Mouse (Mus musculus): ENCODE data around the gene Olfr152. TPM values are rescaled to one million over a fixed set of nuclear protein-coding genes. Genes with fewer than 3 reads are reported as not detected.

Gene Olfr152
- polyA plus RNA-seq (2012; rRNA removed) = not detected in 2 replicates
- polyA plus RNA-seq (2014; fragmentation: Nextera tagmentation; extraction: Ambion mirVana) = not detected in 2 replicates

DNA sequence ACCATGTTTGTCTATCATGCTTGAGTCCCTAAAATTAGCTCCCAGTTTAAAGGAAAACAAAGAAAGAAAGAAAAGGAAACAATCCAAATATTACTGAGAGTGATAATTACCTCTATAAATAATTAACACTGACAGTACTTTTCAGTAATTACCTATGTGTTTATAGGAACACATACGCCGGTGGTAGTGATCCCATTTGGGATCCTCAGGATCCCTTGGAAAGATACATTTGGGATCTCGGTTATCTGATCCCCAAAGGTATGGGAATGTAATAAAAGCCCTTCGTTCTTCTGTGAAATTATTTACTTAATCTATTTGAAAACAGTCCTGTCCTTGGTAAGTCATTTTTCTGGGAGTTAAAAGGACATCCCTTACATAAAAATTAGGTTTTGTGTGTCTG lies at the start of gene Olfr152:
Gene Olfr152 (plus strand): TSS at position 301 of the 400 bp plus-strand sequence.
- Histone ChIP-seq H3K27ac (no peak within 1 kb of the TSS), H3K27me3 (ENCODE audit: control insufficient read depth, insufficient read depth, low read length) (no peaks in the 10 kb centered on the region), H3K4me3 (ENCODE audit: insufficient read depth in 1 of 2, low read depth in 2 of 2, low read length in 2 of 2) (no peak within 1 kb of the TSS), H3K4me1 (replicated peaks; ENCODE audit: control insufficient read depth in 2 of 2, insufficient read depth in 2 of 2, low read length in 1 of 2) (no peaks in the 10 kb centered on the region), H3K9ac (replicated peaks) (no peak within 1 kb of the TSS), H3K36me3 (replicated peaks; ENCODE audit: control insufficient read depth, insufficient read depth, low read depth) (no peaks in the 10 kb centered on the region), H3K9me3 (ENCODE audit: control insufficient read depth, low read length) (no peaks in the 10 kb centered on the region), H3K4me2 (ENCODE audit: low read depth) (no peak within 1 kb of the TSS)
- TF ChIP-seq EP300 (IDR thresholded peaks at IDR 0.05; ENCODE audit: low read depth) = no peak
- no peak for TF ChIP-seq CTCF (IDR thresholded peaks at IDR 0.05; ENCODE audit: low read depth)
- WGBS (ENCODE audit: insufficient replicate concordance) = 62% methylated on average over 4 of the region's 4 CpGs
- DNase-seq (ENCODE audit: low read depth in 3 of 3, low spot score in 3 of 3) = no peak
- ATAC-seq (ENCODE audit: insufficient read depth) = no peak

DNA sequence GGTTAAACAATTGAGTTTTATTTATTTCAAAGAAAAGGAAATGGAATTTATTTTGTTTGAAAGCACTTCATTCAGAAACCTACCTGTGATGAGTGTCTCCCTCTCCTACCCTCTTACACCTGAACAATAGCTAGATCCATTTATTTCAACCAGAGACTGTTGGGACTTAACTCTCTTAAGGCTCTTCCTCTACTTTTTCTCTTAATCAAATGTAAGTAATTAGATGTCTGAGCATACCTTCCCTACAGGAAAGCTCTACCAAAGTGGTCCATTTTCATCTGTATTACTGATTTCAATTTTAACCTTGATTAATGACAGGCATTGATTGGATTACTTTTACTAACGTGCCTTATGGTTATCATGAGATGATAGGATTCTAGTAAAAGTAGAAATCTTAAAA lies 39.4 kb upstream of the Olfr152 start, which contains the start of gene Olfr1138:
Gene Olfr1138 (minus strand): TSS at position 101 of the 400 bp plus-strand sequence.
- H3K27me3 ChIP-seq (ENCODE audit: control insufficient read depth, insufficient read depth, low read length) = no peaks in the 10 kb centered on the region
- H3K4me2 ChIP-seq (ENCODE audit: low read depth) = no peak within 1 kb of the TSS
- H3K4me1 ChIP-seq (replicated peaks; ENCODE audit: control insufficient read depth in 2 of 2, insufficient read depth in 2 of 2, low read length in 1 of 2) = no peaks in the 10 kb centered on the region
- no peak within 1 kb of the TSS for H3K4me3 ChIP-seq (ENCODE audit: insufficient read depth in 1 of 2, low read depth in 2 of 2, low read length in 2 of 2)
- no peaks in the 10 kb centered on the region for H3K36me3 ChIP-seq (replicated peaks; ENCODE audit: control insufficient read depth, insufficient read depth, low read depth)
- WGBS (ENCODE audit: insufficient replicate concordance) = 46% methylated on average over 1 of the region's 1 CpGs
- TF ChIP-seq EP300 (IDR thresholded peaks at IDR 0.05; ENCODE audit: low read depth) (no peak), CTCF (IDR thresholded peaks at IDR 0.05; ENCODE audit: low read depth) (no peak)
- H3K27ac ChIP-seq = no peak within 1 kb of the TSS
- no peaks in the 10 kb centered on the region for H3K9me3 ChIP-seq (ENCODE audit: control insufficient read depth, low read length)
- ATAC-seq (ENCODE audit: insufficient read depth) (no peak), DNase-seq (ENCODE audit: low read depth in 3 of 3, low spot score in 3 of 3) (no peak)
- no peak within 1 kb of the TSS for H3K9ac ChIP-seq (replicated peaks)

GRCm38 (mm10) chr2:87743452-87743851 lies 35.8 kb upstream of the Olfr152 start, which contains the start of gene Olfr1140:
Gene Olfr1140, plus strand, starts transcription at chr2:87743752.
- Histone ChIP-seq H3K4me2 (ENCODE audit: low read depth) (no peak within 1 kb of the TSS), H3K9ac (replicated peaks) (no peak within 1 kb of the TSS), H3K36me3 (replicated peaks; ENCODE audit: control insufficient read depth, insufficient read depth, low read depth) (no peaks in the 10 kb centered on the region), H3K4me1 (replicated peaks; ENCODE audit: control insufficient read depth in 2 of 2, insufficient read depth in 2 of 2, low read length in 1 of 2) (no peaks in the 10 kb centered on the region), H3K4me3 (ENCODE audit: insufficient read depth in 1 of 2, low read depth in 2 of 2, low read length in 2 of 2) (no peak within 1 kb of the TSS), H3K27ac (no peak within 1 kb of the TSS), H3K9me3 (ENCODE audit: control insufficient read depth, low read length) (no peaks in the 10 kb centered on the region), H3K27me3 (ENCODE audit: control insufficient read depth, insufficient read depth, low read length) (no peaks in the 10 kb centered on the region)
- DNase-seq (ENCODE audit: low read depth in 3 of 3, low spot score in 3 of 3) = no peak
- 55% methylated on average over 3 of the region's 3 CpGs for WGBS (ENCODE audit: insufficient replicate concordance)
- ATAC-seq (ENCODE audit: insufficient read depth) = no peak
- TF ChIP-seq CTCF (IDR thresholded peaks at IDR 0.05; ENCODE audit: low read depth) = no peak
- TF ChIP-seq EP300 (IDR thresholded peaks at IDR 0.05; ENCODE audit: low read depth) = no peak

DNA sequence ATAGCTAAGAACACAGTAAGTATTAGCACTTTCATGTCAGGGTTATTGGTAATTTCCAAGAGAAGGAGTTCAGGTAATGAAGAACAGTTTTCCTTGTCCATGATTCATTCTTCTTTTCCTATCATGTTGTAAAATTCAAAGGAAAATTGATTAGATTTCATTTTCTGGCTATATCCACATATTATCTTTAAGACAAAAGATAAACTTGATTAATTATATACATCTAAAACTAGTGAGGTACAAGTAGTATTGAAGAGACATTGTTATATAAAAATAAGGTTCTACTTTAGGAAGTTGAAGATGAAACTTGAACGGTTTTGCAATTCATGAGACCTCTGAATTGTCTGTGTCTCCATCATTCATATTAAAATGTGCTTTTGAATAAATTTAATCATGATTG lies 25.4 kb upstream of the Olfr152 start, which contains the start of gene Olfr1141:
Gene Olfr1141 (minus strand): TSS at position 101 of the 400 bp plus-strand sequence.
- no peak within 1 kb of the TSS for H3K9ac ChIP-seq (replicated peaks)
- DNase-seq (ENCODE audit: low read depth in 3 of 3, low spot score in 3 of 3) = no peak

DNA sequence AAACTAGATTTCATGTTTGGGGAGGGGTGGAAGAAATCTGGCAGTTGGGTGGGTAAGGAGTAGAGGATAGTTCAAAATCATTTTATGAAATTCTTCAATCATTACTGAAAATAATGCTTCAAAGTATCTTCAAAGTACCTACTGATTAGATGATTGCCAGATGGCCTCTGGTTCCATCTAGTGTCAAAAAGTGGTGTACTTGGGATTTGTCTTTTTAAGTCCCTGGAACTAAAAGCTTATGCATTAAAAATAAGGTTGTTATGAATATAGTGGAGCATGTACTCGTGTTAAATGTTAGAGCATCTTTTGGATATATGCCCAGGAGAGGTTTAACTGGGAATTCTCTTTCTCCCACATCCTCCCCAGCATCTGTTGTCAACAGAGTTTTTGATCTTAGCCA lies 3.1 kb upstream of the Olfr152 start:
- no peak overlapping the region for H3K4me2 ChIP-seq (ENCODE audit: low read depth)
- H3K9ac ChIP-seq (replicated peaks) = no peak overlapping the region
- no peak overlapping the region for H3K27ac ChIP-seq
- ATAC-seq (ENCODE audit: insufficient read depth) (no peak), DNase-seq (ENCODE audit: low read depth in 3 of 3, low spot score in 3 of 3) (no peak)
- H3K9me3 ChIP-seq (ENCODE audit: control insufficient read depth, low read length) = no peaks in the 10 kb centered on the region
- no peaks in the 10 kb centered on the region for H3K36me3 ChIP-seq (replicated peaks; ENCODE audit: control insufficient read depth, insufficient read depth, low read depth)
- no peaks in the 10 kb centered on the region for H3K27me3 ChIP-seq (ENCODE audit: control insufficient read depth, insufficient read depth, low read length)
- 22% methylated on average over 1 of the region's 1 CpGs for WGBS (ENCODE audit: insufficient replicate concordance)
- H3K4me1 ChIP-seq (replicated peaks; ENCODE audit: control insufficient read depth in 2 of 2, insufficient read depth in 2 of 2, low read length in 1 of 2) = no peaks in the 10 kb centered on the region
- H3K4me3 ChIP-seq (ENCODE audit: insufficient read depth in 1 of 2, low read depth in 2 of 2, low read length in 2 of 2) = no peak overlapping the region
- TF ChIP-seq CTCF (IDR thresholded peaks at IDR 0.05; ENCODE audit: low read depth) = no peak
- TF ChIP-seq EP300 (IDR thresholded peaks at IDR 0.05; ENCODE audit: low read depth) = no peak

More for the DNA sequence above, 25.4 kb upstream of the Olfr152 start, which contains the start of gene Olfr1141:
- H3K4me3 ChIP-seq (ENCODE audit: insufficient read depth in 1 of 2, low read depth in 2 of 2, low read length in 2 of 2) = no peak within 1 kb of the TSS
- no peaks in the 10 kb centered on the region for H3K4me1 ChIP-seq (replicated peaks; ENCODE audit: control insufficient read depth in 2 of 2, insufficient read depth in 2 of 2, low read length in 1 of 2)
- no peaks in the 10 kb centered on the region for H3K36me3 ChIP-seq (replicated peaks; ENCODE audit: control insufficient read depth, insufficient read depth, low read depth)
- no peak for ATAC-seq (ENCODE audit: insufficient read depth)
- no peak within 1 kb of the TSS for H3K4me2 ChIP-seq (ENCODE audit: low read depth)
- H3K27me3 ChIP-seq (ENCODE audit: control insufficient read depth, insufficient read depth, low read length) = no peaks in the 10 kb centered on the region
- 43% methylated on average over 1 of the region's 1 CpGs for WGBS (ENCODE audit: insufficient replicate concordance)
- no peak within 1 kb of the TSS for H3K27ac ChIP-seq
- no peaks in the 10 kb centered on the region for H3K9me3 ChIP-seq (ENCODE audit: control insufficient read depth, low read length)
- TF ChIP-seq CTCF (IDR thresholded peaks at IDR 0.05; ENCODE audit: low read depth) (no peak), EP300 (IDR thresholded peaks at IDR 0.05; ENCODE audit: low read depth) (no peak)
